Mouse (Mus musculus) bone marrow, adult 2 months (tissue): ENCODE data around the gene Gadd45gip1. TPM values are rescaled to one million over a fixed set of nuclear protein-coding genes. Genes with fewer than 3 reads are reported as not detected.
A peak's percentile ranks its signal among the peaks of the same experiment; 100 is the strongest.

ENCODE experiments used
- H3K27ac ChIP-seq: fragments of 200-500 bp; 2 replicates; pipeline ENCODE4 v1.5.1; 2012; ENCODE audit warnings: low read depth, mild to moderate bottlenecking, control low read depth, inconsistent platforms, low read length; ENCODE audit not compliant: control insufficient read depth, poor library complexity, insufficient read depth
- H3K4me1 ChIP-seq: fragments of 200-500 bp; 2 replicates; pipeline ENCODE4 v1.6.1; 2011; ENCODE audit warnings: low read length; ENCODE audit not compliant: control insufficient read depth, insufficient read depth
- H3K4me3 ChIP-seq: fragments of 200-500 bp; replicated peaks from 2 replicates; pipeline ENCODE3; 2011; ENCODE audit warnings: mild to moderate bottlenecking, low read depth, low read length, control low read depth; ENCODE audit not compliant: control insufficient read depth
- CTCF ChIP-seq: fragments of 200-500 bp; IDR thresholded peaks from 2 replicates; pipeline ENCODE4 v1.5.1; 2011; ENCODE audit warnings: low read length, control low read depth; ENCODE audit not compliant: control insufficient read depth, insufficient read depth
- POLR2A ChIP-seq: fragments of 200-500 bp; IDR thresholded peaks from 2 replicates; pipeline ENCODE4 v1.6.1; 2011; ENCODE audit warnings: low read depth, mild to moderate bottlenecking, control low read depth, low read length, borderline replicate concordance; ENCODE audit not compliant: control insufficient read depth
- WGBS: fragments of 180-500 bp; shearing (Covaris S2); methylation state at CpG from one replicate; pipeline ENCODE4 v1.1.7; 2018; 5-methylcytosine and 5-hydroxymethylcytosine counted together
- polyA plus RNA-seq: library from polyadenylated mRNA; stranded (reverse); fragments of >200 nt; gene quantifications from 2 replicates; pipeline ENCODE4 v1.2.4, GENCODE M21; 2011; ENCODE audit warnings: low replicate concordance; ENCODE audit not compliant: missing spikeins, insufficient read depth, insufficient read length

The Gadd45gip1 gene
- polyA plus RNA-seq, 1 experiment = 20.5 TPM

DNA sequence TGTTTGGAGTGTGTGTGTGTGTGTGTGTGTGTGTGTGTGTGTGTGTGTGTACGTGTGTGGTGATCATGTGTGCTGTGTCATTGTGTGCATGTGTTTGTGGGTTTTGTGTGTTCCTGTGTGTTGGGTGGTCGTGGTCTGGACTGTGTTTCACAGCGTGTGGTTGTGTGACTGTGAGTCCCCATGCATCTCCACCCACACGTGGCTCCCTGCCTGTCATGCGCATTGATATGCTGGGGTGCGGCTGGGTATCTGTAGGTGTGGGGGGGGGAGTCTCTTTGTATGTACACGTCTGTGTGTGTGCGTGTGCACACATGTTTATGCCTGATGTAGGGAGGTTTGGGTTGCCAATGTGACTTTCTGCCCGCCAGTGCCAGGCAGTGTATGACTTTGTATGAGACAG lies 38.2 kb upstream of the Gadd45gip1 start:
- Histone ChIP-seq H3K4me3 (no peak overlapping the region), H3K4me1 (no peaks in the 10 kb centered on the region), H3K27ac (no peak overlapping the region)
- WGBS = 74% methylated on average over 9 of the region's 9 CpGs
- no peak for TF ChIP-seq CTCF
- TF ChIP-seq POLR2A = no peak

DNA sequence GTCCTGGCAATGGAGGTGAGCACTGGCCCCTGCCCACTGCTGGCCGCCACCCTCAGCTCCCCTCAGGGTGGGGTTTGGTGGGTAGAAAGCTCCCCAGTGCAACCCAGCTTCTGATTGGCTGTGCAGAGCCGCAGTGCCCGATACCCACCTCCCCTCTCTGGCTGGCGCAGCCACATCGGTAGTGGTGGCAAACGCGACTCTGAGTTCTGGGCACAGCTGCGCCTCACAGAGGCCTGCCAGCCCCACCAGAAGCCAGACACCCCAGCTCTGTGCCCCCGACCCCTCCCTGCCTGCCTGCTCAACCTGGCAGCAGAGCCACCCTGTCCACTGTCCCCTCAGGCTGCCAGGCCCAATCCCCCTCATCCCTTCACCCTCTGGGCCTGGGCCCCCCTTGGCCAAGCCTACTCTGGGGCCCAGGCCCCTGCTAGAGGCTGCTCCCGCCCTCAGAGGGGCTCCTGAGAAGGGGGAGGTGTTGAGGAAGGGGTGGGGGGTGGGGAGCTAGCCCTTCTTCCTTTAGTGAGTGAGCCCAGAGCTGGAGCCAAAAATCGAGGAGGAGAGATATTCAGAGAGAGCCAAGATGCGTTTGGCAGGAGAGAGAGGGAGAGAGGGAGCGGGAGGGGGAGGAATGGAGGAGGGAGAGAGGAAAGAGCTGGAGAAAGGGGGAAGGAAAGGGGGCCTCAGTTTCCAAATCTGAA lies 37.4 kb upstream of the Gadd45gip1 start:
- Histone ChIP-seq H3K27ac (no peak overlapping the region), H3K4me3 (no peak overlapping the region), H3K4me1 (no peaks in the 10 kb centered on the region)
- 74% methylated on average over 13 of the region's 13 CpGs for WGBS
- no peak for TF ChIP-seq POLR2A
- no peak for TF ChIP-seq CTCF

DNA sequence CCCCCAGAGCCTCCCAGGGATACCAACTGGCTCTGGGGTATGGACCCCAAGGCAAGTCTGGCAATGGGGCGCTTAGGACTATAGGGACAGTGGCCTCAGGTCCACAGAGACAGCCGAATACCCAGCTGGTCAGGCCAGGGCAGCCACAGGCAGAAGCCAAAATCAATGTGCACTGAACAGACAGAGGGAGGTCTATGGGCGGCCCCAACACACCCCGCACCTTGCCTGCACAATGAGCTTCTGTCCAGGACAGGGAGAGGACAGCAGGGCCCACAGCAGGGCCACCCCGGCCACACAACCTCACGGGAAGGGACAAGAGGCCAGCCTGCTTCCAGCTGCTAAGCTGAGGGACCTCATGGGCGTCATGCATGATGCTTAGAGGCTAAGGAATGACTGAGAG lies 36.8 kb upstream of the Gadd45gip1 start:
- Histone ChIP-seq H3K4me3 (no peak overlapping the region), H3K4me1 (no peaks in the 10 kb centered on the region), H3K27ac (no peak overlapping the region)
- 89% methylated on average over 7 of the region's 7 CpGs for WGBS
- TF ChIP-seq CTCF (no peak), POLR2A (no peak)

DNA sequence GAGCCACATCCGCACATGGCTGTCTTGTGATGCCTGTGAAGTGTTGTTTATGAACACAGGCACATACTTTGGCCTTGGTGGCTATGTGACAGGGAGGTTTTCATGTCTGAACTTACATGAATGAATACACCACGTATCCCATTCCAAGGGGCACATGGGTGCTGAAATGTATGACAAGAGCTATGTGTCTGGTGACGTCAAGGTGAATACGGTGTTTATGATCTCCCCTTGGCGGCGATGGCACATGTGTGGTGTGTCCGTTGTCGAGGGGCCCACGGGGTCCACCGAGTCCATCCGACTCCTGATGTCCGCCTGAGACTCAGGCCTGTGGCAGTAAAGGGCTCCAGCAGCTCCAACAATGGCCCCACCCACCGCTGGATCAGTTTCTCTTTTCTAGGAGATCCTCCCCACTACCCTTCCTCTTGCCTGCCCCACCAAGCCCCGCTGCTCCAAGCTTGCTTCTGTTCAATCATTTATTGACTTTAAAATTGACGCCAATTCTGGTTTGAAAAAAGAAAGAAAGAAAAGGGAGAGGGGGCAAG lies 34.0 kb upstream of the Gadd45gip1 start:
- H3K27ac ChIP-seq = no peak overlapping the region
- H3K4me3 ChIP-seq = no peak overlapping the region
- H3K4me1 ChIP-seq = peaks cover 3% of the 10 kb centered on the region; the same call in 1 of the 2 replicates
- TF ChIP-seq CTCF = no peak
- TF ChIP-seq POLR2A = no peak
- 93% methylated on average over 15 of the region's 15 CpGs for WGBS

DNA sequence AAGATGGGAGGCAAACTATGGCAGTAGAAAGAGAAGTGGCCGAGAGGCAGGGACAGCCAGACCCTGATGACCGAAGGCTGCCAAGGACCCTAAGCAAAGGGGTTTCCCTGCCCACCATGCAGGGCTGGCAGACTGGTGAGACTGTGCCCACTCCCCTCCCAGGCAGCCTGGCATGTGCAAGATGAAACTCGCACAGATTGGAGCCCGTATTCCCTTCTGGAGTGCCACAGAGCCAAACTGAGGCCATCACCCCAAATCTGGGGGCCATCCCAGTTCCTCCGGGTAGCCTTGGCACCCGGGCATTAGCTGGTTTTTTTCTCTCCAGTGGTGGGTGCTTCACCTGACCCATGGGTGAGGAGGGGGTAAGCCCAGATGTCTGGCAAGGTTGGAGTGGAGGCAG lies 33.4 kb upstream of the Gadd45gip1 start:
- Histone ChIP-seq H3K4me3 (no peak overlapping the region), H3K4me1 (peaks cover 3% of the 10 kb centered on the region; the same call in 1 of the 2 replicates), H3K27ac (no peak overlapping the region)
- 90% methylated on average over 6 of the region's 6 CpGs for WGBS
- TF ChIP-seq POLR2A (no peak), CTCF (no peak)

DNA sequence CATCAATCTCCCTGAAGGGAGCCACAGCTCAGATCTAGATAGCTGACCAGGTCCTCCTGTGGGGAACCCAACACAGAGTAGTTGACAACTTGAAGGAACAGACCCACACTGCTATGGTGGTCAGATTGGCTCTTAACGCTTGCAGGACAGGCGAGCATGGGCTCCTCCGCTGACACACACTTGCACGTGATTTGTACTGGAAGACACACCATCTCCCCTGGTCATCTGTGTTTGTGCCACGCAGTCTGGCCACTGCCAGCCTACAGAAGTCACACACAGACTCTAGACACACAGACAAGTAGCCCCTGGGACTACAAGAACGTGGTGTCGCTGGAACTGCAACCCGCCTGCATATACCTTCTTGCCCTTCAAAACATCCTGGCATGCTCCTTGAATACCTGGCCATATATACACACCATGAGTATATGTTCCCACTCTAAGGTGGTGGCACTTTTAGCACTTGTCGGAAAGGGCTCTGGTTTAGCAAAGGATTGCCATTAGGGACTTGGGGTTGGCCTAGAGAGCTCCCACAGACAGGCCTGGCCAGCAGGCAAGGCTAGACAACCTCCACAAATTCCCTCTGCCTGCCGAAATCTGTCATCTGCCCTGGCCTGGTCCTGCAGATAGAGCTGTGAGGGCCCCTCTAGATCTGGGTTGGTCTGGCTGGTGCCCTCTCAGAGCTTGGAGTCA lies 32.7 kb upstream of the Gadd45gip1 start:
- H3K4me3 ChIP-seq = peak overlapping the region; percentile 64
- no peak for TF ChIP-seq POLR2A
- 0 out of 2 replicates have a peak, but pooled peaks have one; percentile 3 for TF ChIP-seq CTCF
- peak overlapping the region; percentile 49; the same call in 1 of the 2 replicates for H3K27ac ChIP-seq
- H3K4me1 ChIP-seq = peaks cover 3% of the 10 kb centered on the region; the same call in 1 of the 2 replicates
- 80% methylated on average over 10 of the region's 10 CpGs for WGBS

DNA sequence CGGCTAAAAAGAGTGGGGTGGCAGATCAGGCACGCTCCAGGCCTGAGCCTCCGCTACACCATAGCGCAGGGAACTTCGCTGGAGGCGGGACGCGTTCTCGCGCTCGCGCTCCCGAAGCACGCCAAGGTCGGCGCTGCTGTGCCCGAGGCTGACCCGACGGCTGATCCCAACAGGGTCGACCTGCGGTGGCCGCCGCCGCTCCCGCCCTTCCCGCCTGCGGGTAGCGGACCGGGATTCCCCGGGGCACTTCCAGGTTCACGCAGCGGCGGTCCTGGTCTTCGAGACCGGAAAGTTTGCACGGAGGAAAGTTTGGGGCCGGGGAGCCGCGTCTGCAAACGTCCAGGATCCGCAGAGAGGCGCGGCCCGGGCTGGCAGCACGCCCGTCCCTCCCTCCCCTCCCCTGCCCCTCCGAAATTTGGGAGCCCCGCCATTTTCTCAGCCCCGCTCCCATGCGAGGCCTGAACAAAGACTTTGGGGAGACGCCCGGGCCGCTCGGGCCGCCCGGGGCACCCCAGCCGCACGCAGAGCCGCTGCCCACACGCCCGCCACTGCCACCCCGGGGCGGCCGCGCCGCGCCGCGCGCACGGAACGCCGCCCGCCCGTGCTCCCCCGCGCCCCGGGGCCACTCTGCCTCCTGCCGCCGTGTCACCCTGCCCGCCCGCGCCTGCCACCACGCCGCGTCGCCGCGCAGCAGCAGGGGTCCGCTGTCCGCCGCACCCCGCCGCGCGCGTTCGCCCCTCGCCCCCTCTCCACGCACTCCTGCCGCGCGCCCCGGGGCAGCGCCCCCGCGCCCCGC lies 32.0 kb upstream of the Gadd45gip1 start:
- under 1% methylated on average over 101 of the region's 108 CpGs for WGBS
- TF ChIP-seq CTCF (peak; percentile 6; the same call in 1 of the 2 replicates), POLR2A (no peak)
- peak overlapping the region; percentile 64 for H3K4me3 ChIP-seq
- peak overlapping the region; percentile 60; the same call in 1 of the 2 replicates for H3K27ac ChIP-seq
- H3K4me1 ChIP-seq = peaks cover 3% of the 10 kb centered on the region; the same call in 1 of the 2 replicates
